Mouse (Mus musculus) megakaryocyte-erythroid progenitor cell, adult 5-6 weeks (primary cell): ENCODE measurements around the gene Gpm6a. TPM values are rescaled to one million over a fixed set of nuclear protein-coding genes. Genes with fewer than 3 reads are reported as not detected.

Experiments used
- total RNA-seq, 2 experiments: library from RNA; stranded (forward) in 1 of 2; stranded (reverse) in 1 of 2; fragments of 200-1000, 215-1000 nt in 1 of 2; fragments of >200 nt in 1 of 2; fragmentation: Nextera tagmentation in 1 of 2; gene quantifications; 2 replicates each; pipeline ENCODE4 v1.2.3; 2014 to 2017

Gpm6a gene
- total RNA-seq, 2 experiments from 2014 or later, result not detected

Other genes starting within 250 kb of the Gpm6a start
- not detected in 2 replicates for gene Wdr17, start 67.7 kb upstream of the Gpm6a start, total RNA-seq (2014; fragmentation: Nextera tagmentation)
- gene Wdr17, start 67.7 kb upstream of the Gpm6a start, total RNA-seq (2017), result not detected in 2 replicates